Mouse (Mus musculus) heart, postnatal 14 days (tissue): ENCODE measurements around the gene Ift22. TPM values are rescaled to one million over a fixed set of nuclear protein-coding genes. Genes with fewer than 3 reads are reported as not detected.

Source experiments
- DNase-seq, 2 experiments: peaks; one replicate each; pipeline ENCODE4 v3.0.0; 2021 to 2022
- intact Hi-C: fragments of 180-260 bp; cut with DNase I; formaldehyde crosslinking; loops from one replicate; pipeline ENCODE4 v1.15.1; 2025
- long read RNA-seq, 2 experiments: library from polyadenylated mRNA; stranded (forward); transcript quantifications; one replicate each; pipeline ENCODE4 v2.0.0; 2021
- total RNA-seq, 2 experiments: library from RNA; stranded (reverse); gene quantifications; 2 replicates each; pipeline ENCODE4 v1.2.3; 2021

Ift22 gene
- 10 to 100 TPM; 10.7 to 12.0 TPM for total RNA-seq
- long read RNA-seq, experiment 1, transcript Ift22-205 (5 exons, 3,071 nt) = major isoform, 6 of 9 reads
- long read RNA-seq, experiment 1, partial matches to known transcripts = 0 of 9 reads
- long read RNA-seq, experiment 1, other reads (novel, unspliced or antisense) = 3 of 9 reads
- long read RNA-seq, experiment 2, transcript Ift22-205 (5 exons, 3,071 nt) = major isoform, 7 of 9 reads
- long read RNA-seq, experiment 2, partial matches to known transcripts = 0 of 9 reads
- long read RNA-seq, experiment 2, other reads (novel, unspliced or antisense) = 2 of 9 reads

- intact Hi-C loops = no loop called here
- peak; percentile 90 to 95 for DNase-seq
These were observed at the start of gene Ift22 for GRCm38 (mm10) chr5:136907991-136908857. TSS of gene Ift22 (plus strand) at chr5:136908150.

DNA sequence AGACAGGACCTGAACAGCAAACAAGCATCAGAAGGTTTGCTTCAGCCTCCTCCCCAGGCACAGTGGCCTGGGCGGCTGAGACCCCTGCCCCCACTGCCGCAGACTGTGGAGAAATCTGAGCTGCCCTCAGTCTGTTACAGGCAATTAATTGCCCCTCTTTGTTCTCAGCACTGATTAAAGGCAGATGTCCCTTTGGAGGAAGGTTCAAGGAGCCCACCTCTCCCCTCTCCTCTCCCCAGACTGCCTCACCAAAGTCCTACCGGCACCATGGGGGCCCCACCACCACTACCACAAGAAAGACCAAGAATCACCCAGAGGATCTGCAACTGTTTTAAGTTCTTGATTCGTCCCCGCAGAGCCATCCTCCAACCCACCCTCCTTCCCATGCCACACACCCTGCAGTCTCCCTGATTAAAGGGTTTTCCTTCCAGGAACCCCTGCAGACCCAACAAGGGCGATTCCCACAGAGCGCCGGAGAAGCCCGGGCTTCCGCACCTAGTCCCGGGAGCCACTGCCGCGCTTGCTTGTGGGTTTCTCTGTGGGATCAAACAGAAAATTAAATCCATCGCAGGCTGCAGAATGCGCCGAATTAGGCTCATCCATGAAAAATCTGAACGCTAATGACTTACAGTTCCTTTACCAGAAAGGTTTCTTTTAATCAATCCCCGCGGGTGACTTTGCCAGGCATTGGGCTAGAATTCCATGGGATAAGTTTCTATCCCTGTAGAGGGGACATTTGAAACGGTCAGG is 46.6 kb upstream of the Ift22 start:
- intact Hi-C loops = no loop called here
- DNase-seq = no peak

DNA sequence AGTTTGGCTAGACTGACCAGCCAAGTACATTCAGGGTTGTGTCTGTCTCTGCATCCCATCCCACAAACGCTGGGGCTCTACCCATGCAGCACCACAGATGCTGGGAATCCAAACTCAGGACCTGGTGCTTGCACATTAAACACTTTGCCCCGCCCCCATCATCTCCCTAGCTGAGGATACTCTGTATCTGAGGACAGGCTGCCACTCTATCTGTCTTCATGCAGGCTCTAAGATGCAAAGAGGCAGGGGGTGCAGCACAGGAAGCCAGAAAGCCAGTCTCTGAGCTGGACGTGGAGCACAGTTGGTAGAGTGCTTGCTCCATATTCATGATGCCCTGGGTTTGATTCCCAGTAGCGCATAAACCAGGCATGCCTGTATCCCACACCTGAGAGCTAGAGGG is 45.1 kb upstream of the Ift22 start:
- no peak for DNase-seq
- intact Hi-C loops = no loop called here

GRCm38 (mm10) chr5:136863276-136863675 is 44.7 kb upstream of the Ift22 start:
- DNase-seq = no peak
- intact Hi-C loops = no loop called here

DNA sequence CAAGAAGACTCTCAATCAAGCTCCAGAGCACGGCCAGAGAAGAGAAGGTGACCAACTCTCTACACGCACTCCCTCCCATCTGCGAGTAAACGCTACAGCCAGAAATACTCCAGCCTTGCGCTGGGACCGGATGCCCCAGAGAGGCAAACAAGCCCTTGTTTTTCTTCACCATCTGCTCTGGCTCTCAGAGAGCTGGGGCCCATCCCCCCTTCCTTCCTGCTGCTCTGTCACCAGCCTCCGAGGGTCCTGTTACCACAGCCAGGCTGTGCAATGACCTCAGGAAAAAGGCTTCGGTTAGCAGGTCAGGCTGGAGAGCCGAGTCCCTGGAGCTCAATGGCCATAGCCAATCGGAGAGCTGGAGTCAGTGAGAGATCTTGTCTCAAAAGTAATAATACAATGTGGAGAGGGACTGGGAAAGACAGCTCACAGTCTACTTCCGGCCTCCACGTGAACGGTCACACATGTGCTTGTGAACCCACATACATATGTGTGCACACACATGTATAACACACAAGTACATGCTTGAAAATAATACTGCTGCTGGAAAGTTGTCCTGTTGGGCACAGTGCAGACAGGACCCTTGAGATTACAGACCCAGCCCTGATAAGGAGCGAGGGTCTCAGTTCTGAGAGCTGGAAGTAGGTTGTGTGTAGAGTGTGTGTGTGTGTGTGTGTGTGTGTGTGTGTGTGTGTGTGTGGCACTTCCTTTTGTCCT is 43.8 kb upstream of the Ift22 start:
- peak; percentile 52 to 75 for DNase-seq
- intact Hi-C loops = no loop called here

GRCm38 (mm10) chr5:136867706-136868105 is 40.2 kb upstream of the Ift22 start:
- DNase-seq = no peak
- intact Hi-C loops = no loop called here

DNA sequence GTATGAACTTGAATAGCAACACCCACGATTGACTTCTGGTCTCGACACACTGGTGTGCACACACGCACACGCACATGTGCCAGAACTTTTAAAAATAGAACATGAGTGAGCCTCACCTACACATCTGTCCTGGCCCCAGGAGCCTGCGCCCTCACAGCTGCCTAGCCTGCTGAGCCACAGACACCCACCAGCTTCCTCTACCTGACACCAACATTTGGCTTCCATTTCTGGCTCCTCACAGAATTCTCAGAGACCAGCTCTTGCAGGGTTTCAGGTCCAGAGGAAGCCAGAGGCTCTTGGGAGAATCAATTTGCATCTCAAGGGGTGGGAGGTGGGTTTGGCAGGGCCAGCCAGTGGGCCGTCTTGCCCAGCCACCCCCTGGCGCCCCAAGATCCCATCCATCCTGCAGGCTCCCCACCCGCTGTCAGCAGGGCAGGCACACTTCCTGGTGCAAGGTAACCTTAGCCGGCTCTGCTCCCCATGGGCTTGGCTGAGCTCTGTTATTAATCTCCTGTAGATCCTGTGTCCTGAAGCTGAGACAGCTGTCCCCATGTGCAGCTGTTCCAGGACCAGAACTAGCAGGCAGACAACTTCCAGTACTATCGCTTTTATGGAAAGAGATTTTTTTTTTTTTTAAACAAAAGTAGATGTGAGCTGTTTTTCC is 38.4 kb upstream of the Ift22 start:
- intact Hi-C loops = no loop called here
- no peak for DNase-seq

DNA sequence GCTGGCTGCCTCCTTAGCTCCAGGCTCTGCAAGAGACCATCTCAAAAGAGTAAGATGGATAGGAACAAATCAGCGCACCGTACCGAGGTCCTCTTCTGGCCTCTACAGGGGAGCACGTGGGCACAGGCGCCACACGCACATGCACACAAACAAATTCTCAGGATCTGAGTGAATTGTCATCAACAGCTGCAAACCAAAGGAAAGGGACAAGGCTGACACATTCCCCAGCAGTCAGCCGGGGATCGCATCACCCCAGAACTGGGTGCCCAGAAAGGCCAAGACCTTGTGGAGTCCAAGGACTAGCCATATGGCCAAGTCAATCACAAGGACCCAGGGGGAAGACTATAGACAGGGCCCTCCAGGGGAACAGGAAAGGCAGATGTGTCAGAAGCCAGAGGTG is 35.5 kb upstream of the Ift22 start:
- DNase-seq = no peak
- intact Hi-C loops = no loop called here

DNA sequence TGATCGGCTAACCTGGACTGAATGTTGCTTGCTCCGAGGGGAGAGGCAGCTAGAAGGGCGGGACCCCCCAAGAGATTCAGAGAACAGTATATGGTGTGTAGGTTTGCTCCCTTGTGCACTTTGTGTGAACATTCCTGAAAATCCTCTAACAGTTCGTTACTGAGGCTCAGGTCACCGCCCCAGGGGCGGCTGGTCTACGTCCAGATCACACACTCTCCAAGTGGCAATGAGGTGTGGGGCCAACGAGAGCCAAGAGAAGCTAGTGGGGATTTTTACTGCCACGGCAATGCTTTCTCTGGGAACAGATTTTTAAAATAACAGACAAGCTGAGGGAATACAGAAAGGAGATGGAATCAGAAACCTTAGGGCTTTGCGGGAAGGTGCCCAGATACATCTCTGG is 33.7 kb upstream of the Ift22 start:
- intact Hi-C loops = no loop called here
- DNase-seq = no peak

DNA sequence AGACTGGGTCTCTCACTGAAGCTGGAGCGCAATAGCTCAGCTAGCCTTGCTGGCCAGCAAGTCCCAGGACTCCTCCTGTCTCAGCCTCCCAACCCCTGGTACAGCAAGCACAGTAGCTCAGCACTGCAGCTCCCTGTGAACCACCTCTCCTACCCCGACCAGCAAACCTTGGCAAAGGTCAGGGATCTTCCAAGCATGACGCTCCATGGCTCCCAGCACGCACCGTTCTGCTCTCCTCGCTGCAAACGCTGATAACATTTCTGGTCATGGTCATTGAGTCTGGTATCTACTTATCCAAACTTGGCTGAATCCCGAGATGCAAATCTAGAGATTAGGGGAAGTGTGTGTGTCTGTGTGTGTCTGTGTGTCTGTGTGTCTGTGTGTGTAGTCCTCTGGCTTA is 27.8 kb upstream of the Ift22 start:
- DNase-seq = no peak
- intact Hi-C loops = no loop called here

DNA sequence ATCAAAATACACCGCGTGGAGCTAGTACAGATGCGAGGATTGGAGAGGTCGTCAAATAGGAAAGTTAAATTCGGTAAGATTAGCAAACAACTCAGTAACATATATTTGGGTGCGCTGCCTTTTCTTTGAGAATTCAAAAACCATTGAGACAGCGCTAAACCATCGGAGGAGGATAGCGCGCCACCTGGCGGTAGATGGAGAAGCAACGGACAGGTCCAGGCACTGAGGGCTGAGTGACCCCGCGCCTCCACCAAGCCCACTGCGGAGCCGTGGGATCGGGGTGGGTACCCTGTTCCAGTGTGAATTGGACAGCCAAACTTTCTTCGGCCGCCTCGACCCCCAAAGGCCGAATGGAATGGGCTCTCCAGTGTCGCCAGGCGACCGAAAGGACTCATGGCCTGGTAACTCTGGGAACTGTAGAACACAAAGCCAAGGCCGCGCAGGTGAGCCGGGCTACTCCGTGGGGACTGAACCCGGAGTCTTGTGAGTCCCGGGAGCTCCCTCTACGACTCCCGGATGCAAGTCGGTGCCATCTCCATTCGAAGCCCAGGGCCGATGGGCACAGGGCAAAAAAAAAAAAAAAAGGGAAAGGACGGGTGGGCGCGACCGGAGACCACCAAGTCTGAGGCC is 26.5 kb upstream of the Ift22 start:
- intact Hi-C loops = loop anchor here (1.0 kb wide), 2 partner anchors 41 to 91 kb away; no protein-coding TSS in a partner anchor
- peak; percentile 86 to 92 for DNase-seq

DNA sequence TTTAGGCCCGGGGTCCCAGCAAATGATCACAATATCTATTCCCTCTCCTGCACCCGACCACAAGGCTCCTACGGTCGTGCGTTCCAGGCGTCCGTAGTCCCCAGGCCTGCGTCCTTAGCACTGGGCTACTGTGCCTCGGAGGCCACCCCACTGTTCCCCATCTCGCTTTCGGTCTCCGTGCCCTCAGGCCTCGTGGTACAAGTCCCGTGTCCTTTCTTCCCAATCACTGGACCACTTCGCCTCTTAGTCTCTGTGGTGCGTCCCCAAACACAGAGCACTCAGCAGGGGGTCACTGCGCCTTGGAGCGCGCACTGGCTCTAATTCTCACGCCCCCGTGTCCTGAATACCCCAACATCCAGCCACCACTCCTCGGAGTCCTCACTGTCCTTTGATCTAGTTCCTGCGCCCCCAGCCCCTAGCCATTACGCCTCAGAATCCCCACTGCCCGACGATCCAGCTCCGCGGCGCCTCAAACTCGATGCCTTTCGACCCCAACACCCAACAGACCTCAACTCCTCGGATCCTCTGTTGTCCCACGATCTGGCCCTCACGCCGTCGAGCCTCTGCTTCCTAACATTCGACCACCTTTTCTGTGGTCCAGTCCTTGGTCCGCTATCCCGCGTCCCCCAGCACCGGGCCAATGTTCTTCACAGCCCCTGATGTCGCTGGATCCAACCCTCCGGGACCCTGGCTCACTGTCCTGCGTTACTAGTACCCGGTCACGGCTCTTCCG is 25.7 kb upstream of the Ift22 start:
- intact Hi-C loops = no loop called here
- peak in 1 of 2 experiments; percentile 21 for DNase-seq

DNA sequence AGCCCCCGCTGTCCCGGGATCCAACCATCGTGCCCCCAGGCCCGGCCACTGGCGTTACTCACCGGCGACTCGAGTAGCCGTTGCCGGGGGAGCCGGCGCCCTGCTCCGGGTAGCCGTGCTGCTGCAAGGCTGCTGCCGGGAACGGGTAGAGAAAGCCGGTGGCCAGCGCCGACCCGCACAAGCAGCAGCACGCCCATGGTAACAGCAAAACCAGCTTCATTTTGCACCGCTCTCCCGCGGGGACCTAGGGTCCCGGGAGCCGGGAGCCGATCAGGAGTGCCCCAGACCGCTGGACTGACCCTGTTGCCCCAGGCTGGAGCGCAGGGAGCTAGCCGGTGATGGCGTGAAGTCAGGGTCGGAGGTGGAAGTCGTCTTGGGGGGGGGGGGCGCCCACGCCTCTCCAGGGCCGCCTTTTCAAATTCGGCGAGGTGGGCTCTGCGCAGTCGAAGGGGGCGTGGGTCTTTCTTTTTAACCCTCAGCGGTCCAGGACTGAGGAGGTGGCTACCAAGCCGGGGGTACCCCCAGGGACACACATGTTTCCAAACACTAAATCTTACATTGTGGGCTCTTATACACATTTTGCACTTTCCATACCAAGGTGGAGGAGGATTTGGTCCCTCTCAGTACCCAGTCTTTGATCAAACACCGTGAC is 25.0 kb upstream of the Ift22 start, which contains the start of gene Col26a1:
Col26a1 (minus strand) TSS at position 422 of the 652 bp plus-strand sequence.
- intact Hi-C loops = no loop called here
- peak; percentile 35 to 40 for DNase-seq

GRCm38 (mm10) chr5:136886957-136887356 is 21.0 kb upstream of the Ift22 start:
- peak in 1 of 2 experiments; percentile 20 for DNase-seq

GRCm38 (mm10) chr5:136888539-136889355 is 19.2 kb upstream of the Ift22 start:
- peak; percentile 35 to 51 for DNase-seq
- intact Hi-C loops = no loop called here

More at GRCm38 (mm10) chr5:136886957-136887356, 21.0 kb upstream of the Ift22 start:
- intact Hi-C loops = no loop called here

DNA sequence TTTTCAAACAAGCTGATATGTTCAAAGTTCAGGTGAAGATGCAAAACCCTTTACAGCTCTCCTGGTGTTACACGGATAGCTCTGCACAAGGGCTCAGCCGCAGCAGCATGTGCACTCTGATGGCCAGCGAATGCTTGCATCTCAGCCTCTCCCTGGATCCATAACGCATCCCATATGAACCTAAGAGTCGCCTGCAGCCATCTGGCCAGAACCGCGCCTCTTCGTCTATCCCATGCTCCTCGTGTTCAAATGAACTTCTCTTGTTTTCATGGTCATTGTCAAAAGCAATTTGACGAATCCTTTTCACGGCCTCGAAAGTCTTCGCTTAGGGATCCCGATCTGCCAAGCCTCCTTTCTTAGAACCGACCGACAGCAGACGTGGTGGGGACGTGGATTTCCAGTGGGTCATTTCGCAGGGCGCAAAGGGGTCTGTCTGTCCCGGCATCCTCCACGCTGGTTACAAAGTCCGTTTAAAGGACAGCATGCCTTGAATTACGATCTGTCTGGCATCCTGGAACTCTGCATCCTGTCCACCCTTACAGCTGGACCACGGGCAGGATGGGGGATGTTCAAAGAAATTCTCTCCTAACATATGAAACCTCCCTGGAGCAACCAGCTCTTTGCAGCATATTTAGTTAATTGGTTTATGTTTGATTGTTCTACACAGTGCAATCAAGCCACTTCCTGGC is 13.0 kb upstream of the Ift22 start:
- intact Hi-C loops = no loop called here
- DNase-seq = no peak

DNA sequence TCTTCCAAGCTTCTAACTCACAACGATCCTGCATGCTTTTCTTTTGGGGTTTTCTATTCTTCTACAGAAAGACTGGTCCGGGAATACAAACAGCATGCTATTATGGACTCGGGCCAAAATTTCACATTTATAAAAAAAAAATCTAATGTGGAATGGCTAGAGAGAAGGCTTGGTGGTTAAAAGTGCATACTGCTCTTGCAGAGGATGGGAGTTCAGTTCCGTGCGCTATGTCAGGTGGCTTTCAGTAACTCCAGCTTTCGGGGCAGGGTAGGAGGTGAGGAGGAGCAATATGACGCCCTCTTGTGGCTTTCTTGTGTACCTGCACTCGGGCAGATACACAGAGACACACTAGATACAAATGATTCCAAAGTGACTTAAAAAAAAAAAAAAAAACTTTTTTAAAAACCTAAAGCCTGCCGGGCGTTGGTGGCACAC is 12.4 kb upstream of the Ift22 start:
- DNase-seq = no peak
- intact Hi-C loops = no loop called here
